Mouse (Mus musculus): ENCODE results near the gene Krt7. TPM values are rescaled to one million over a fixed set of nuclear protein-coding genes. Genes with fewer than 3 reads are reported as not detected.

The Krt7 gene
- polyA plus RNA-seq, 1 experiment from 2014 or later, result 6.4 TPM

GRCm38 (mm10) chr15:101369382-101370100 is 41.3 kb upstream of the Krt7 start:
- WGBS, result 35% methylated on average over 12 of the region's 12 CpGs
- Histone ChIP-seq H3K9me3 (no peaks in the 10 kb centered on the region), H3K4me2 (no peak overlapping the region), H3K4me3 (replicated peaks) (no peak overlapping the region), H3K9ac (no peak overlapping the region), H3K4me1 (no peaks in the 10 kb centered on the region; the same call in 1 of the 2 replicates), H3K27me3 (0 out of 2 replicates have a peak, but pooled peaks cover 4% of the 10 kb centered on the region), H3K27ac (no peak overlapping the region), H3K36me3 (replicated peaks) (no peaks in the 10 kb centered on the region)
- ATAC-seq (ENCODE audit: low FRiP score), result no peak

DNA sequence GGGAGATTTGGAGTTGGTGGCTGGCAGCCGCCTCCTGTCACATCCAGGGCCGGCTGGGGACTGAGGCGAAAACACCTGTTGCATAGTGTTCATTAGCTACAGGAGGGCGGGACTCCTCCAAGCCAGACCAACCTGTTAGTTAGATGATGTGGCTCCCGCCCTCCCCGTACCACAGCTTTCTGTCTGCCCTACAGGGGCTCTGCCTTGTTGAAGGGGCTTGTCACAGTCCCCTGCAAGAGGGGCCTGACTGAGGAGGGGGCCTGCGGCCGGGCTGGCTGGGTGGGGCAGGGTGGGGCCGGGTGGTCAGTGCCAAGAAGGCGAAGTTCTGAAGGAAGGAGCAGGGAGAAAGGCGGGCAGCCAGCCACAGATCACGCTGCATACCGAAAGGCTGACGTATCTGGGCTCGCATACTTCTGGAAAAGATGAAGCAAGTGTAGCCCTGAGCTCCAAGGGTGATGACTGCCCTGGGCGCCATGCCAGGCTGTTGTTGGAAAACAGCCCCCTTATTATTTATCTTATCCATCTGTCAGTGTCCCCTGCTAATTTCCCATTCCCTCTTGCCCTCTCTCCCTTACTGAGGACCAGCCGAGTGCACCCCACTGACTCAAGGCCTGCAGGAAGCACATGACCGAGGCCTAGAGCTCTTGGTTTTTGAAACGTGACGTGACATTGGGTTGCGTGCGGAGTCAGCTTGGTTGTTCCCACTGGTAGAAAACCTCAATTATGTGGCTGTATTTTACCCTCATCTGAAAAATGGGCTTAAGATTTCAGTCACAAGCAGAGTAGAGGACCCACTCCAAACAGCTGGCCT is 40.5 kb upstream of the Krt7 start, which contains the start of gene Krt80:
TSS of gene Krt80 (minus strand) at position 62 of the 811 bp plus-strand sequence.
- ATAC-seq (ENCODE audit: low FRiP score), result no peak
- WGBS, result 62% methylated on average over 22 of the region's 22 CpGs

DNA sequence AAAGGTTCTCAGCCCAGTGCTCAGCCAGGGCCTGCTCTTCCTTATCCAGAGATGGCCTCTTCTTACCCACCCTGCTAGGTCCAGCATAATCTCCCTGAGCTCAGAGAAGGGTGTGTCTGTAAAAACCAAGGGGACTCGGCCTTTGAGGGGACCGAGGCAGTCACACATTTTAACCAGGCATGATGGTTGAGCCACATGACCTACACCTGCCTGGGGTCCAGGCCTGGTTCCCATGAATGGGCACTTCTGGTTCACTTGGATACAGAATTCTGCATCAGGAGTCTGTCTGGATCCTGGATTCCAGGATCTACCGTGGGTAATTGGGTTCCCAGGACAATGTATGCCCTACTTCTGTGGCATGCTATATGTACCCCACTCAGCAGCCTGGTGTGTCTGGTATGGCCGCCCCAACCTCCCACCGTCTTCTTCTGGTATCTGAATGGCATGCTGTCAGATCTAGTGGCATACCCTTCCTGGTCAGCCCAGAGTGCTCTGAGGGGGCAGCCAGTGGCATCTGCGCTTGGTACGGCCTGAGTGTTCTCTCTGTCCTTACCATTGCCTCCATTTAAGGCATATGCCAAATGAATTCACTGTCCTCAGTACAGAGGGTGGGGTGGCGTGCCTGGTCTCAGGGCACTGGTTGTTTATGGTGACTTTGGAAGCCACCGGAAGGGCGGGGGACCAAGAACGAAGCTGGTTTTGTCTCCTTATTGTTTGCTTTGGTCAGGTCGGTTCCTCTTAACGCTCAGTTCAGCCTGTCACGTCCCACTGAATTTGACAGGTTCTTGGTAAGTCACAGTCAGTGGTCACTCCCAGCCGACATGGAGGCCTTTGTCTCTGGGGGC is 39.5 kb upstream of the Krt7 start:
- H3K4me3 ChIP-seq (replicated peaks), result no peak overlapping the region
- peaks cover 7% of the 10 kb centered on the region; the same call in 1 of the 2 replicates for H3K27me3 ChIP-seq
- H3K9me3 ChIP-seq, result no peaks in the 10 kb centered on the region
- H3K4me1 ChIP-seq, result peaks cover 4% of the 10 kb centered on the region
- no peak overlapping the region for H3K4me2 ChIP-seq
- 80% methylated on average over 15 of the region's 15 CpGs for WGBS
- H3K27ac ChIP-seq, result no peak overlapping the region
- H3K36me3 ChIP-seq (replicated peaks), result no peaks in the 10 kb centered on the region
- ATAC-seq (ENCODE audit: low FRiP score), result no peak
- H3K9ac ChIP-seq, result no peak overlapping the region

More for the DNA sequence above, 40.5 kb upstream of the Krt7 start, which contains the start of gene Krt80:
- Histone ChIP-seq H3K27ac (no peak within 1 kb of the TSS), H3K9ac (no peak within 1 kb of the TSS), H3K4me3 (replicated peaks) (no peak within 1 kb of the TSS), H3K4me2 (no peak within 1 kb of the TSS), H3K36me3 (replicated peaks) (no peaks in the 10 kb centered on the region), H3K9me3 (no peaks in the 10 kb centered on the region), H3K27me3 (0 out of 2 replicates have a peak, but pooled peaks cover 4% of the 10 kb centered on the region), H3K4me1 (no peaks in the 10 kb centered on the region; the same call in 1 of the 2 replicates)

DNA sequence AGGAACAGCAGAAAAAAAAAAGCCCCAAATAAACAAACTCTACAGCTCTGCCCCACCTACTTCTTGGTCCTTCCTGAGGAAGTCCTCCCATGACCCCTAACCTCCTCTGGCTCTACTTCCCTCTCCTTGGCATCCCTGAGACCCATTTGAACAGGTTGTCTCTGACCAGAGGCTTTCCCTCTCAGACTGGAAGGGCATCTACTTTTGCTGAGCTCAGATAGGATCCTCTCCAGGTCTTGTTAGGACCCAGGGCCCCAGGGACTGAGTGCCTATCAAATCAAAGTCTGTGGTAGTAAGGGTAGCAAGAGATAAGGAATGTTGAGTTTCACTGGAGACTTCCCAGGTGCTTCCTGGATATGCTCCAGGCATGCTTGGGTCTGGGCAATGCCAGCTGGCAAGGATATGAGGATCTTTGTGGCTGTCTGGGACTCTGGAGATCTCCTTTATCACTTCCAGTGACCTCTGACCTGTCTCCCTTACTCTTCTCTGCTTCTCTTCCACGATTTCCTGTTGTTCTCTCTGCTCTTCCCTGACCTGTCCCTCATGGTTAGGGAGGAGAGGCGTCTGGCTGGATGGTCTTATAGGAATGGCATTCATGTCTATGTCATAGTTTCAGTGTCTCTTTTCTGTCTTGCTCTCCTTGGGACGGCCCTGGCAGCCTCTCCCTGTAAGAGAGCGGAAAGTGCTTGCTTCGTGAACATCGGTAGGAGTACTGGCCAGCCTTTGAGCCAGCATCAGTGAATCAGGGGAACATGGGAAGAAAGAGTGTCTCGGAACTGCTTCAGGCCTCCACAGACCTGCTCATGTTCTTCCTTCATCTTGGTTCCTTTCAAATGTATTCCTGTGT is 38.5 kb upstream of the Krt7 start:
- H3K27me3 ChIP-seq, result peaks cover 4% of the 10 kb centered on the region; the same call in 1 of the 2 replicates
- H3K4me1 ChIP-seq, result peaks cover 4% of the 10 kb centered on the region; the same call in 1 of the 2 replicates
- no peak overlapping the region for H3K4me3 ChIP-seq (replicated peaks)
- H3K9me3 ChIP-seq, result no peaks in the 10 kb centered on the region
- H3K27ac ChIP-seq, result no peak overlapping the region
- H3K36me3 ChIP-seq (replicated peaks), result no peaks in the 10 kb centered on the region
- no peak overlapping the region for H3K9ac ChIP-seq
- ATAC-seq (ENCODE audit: low FRiP score), result no peak
- no peak overlapping the region for H3K4me2 ChIP-seq
- 78% methylated on average over 7 of the region's 7 CpGs for WGBS

GRCm38 (mm10) chr15:101373286-101373898 is 37.5 kb upstream of the Krt7 start:
- 88% methylated on average over 16 of the region's 16 CpGs for WGBS
- no peak for ATAC-seq (ENCODE audit: low FRiP score)
- Histone ChIP-seq H3K4me1 (peaks cover 4% of the 10 kb centered on the region; the same call in 1 of the 2 replicates), H3K4me2 (no peak overlapping the region), H3K4me3 (replicated peaks) (no peak overlapping the region), H3K9ac (no peak overlapping the region), H3K27me3 (peaks cover 4% of the 10 kb centered on the region; the same call in 1 of the 2 replicates), H3K36me3 (replicated peaks) (no peaks in the 10 kb centered on the region), H3K27ac (no peak overlapping the region), H3K9me3 (no peaks in the 10 kb centered on the region)

DNA sequence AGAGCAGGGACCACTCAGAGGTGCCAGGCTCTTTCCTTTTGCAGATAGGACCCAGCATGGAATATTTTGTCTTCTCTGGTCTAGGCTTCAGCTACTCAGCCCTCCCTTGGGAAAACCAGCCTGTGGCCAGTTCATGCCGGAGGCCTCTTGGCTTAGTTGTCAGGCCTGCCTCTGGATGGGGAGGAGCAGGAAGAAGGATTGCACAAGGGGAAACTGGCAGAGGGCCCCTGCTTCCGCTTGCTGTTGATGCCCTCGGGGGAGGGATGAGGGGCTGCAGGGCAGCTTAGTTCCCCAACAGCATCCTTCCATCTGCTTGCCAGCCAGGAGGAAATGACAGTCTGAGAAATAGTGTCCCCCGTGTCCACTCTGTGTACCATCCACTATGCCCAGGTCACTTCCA is 36.0 kb upstream of the Krt7 start:
- Histone ChIP-seq H3K4me2 (no peak overlapping the region), H3K36me3 (replicated peaks) (no peaks in the 10 kb centered on the region), H3K9ac (no peak overlapping the region), H3K27me3 (peaks cover 4% of the 10 kb centered on the region; the same call in 1 of the 2 replicates), H3K27ac (no peak overlapping the region), H3K4me3 (replicated peaks) (no peak overlapping the region), H3K9me3 (no peaks in the 10 kb centered on the region), H3K4me1 (peaks cover 4% of the 10 kb centered on the region; the same call in 1 of the 2 replicates)
- 78% methylated on average over 4 of the region's 4 CpGs for WGBS
- ATAC-seq (ENCODE audit: low FRiP score), result no peak

- Histone ChIP-seq H3K36me3 (replicated peaks) (no peaks in the 10 kb centered on the region), H3K27ac (no peak overlapping the region), H3K4me1 (peaks cover 4% of the 10 kb centered on the region; the same call in 1 of the 2 replicates), H3K27me3 (peaks cover 4% of the 10 kb centered on the region; the same call in 1 of the 2 replicates), H3K4me3 (replicated peaks) (no peak overlapping the region), H3K9me3 (no peaks in the 10 kb centered on the region), H3K9ac (no peak overlapping the region), H3K4me2 (no peak overlapping the region)
- WGBS, result 70% methylated on average over 6 of the region's 6 CpGs
- ATAC-seq (ENCODE audit: low FRiP score), result no peak
Measured at GRCm38 (mm10) chr15:101375956-101376775, 34.7 kb upstream of the Krt7 start.

GRCm38 (mm10) chr15:101376776-101377061 is 34.1 kb upstream of the Krt7 start:
- H3K36me3 ChIP-seq (replicated peaks), result no peaks in the 10 kb centered on the region
- H3K27me3 ChIP-seq, result peaks cover 4% of the 10 kb centered on the region; the same call in 1 of the 2 replicates
- 81% methylated on average over 5 of the region's 5 CpGs for WGBS
- no peak for ATAC-seq (ENCODE audit: low FRiP score)
- H3K27ac ChIP-seq, result no peak overlapping the region
- no peak overlapping the region for H3K4me2 ChIP-seq
- no peaks in the 10 kb centered on the region for H3K9me3 ChIP-seq
- H3K4me1 ChIP-seq, result peaks cover 6% of the 10 kb centered on the region; the same call in 1 of the 2 replicates
- H3K4me3 ChIP-seq (replicated peaks), result no peak overlapping the region
- no peak overlapping the region for H3K9ac ChIP-seq

DNA sequence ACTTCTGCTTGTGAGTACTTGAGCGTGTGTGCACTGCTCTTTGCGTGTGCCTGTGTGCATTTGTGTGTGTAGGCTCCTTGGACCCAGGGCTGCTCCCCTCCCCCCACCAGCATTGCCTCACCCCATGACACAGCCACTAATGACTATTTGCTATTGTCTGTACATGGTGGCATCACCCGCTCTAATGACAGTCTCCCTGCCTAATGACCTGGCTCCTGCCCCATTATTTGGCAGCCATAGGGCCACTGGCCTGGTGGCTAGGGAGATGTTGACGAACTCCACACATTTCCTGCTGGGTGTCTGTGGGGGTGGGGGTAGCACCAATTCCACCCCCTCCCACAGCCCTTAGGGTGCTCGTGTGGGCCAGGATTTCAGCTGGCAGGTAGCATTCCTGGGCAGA is 32.2 kb upstream of the Krt7 start:
- ATAC-seq (ENCODE audit: low FRiP score), result no peak
- no peaks in the 10 kb centered on the region for H3K9me3 ChIP-seq
- no peaks in the 10 kb centered on the region for H3K36me3 ChIP-seq (replicated peaks)
- H3K9ac ChIP-seq, result no peak overlapping the region
- no peak overlapping the region for H3K4me2 ChIP-seq
- H3K4me3 ChIP-seq (replicated peaks), result no peak overlapping the region
- WGBS, result 73% methylated on average over 5 of the region's 5 CpGs
- no peak overlapping the region for H3K27ac ChIP-seq
- peaks cover 4% of the 10 kb centered on the region; the same call in 1 of the 2 replicates for H3K27me3 ChIP-seq
- H3K4me1 ChIP-seq, result peaks cover 8% of the 10 kb centered on the region; the same call in 1 of the 2 replicates

DNA sequence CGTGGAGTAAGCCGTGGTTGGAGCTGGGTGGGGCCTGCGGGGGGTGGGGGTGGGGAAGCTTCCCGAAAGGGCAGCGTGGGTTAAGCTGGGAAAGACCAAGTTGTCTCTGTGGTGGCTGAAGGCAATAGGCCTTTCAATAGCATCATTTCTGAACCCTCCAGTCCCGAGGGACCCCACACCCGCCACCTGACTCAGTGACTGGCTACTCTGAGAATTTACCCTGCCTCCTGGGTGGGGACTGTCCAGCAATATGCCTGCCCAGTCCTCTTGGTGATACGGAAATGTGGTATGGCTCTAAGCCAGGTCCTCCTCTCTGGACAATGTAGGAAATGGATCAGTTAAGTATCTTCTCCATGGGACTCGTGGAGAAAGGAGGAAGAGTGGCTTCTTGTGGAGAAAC is 29.1 kb upstream of the Krt7 start:
- no peaks in the 10 kb centered on the region for H3K27me3 ChIP-seq

More for the DNA sequence above, 29.1 kb upstream of the Krt7 start:
- H3K36me3 ChIP-seq (replicated peaks), result no peaks in the 10 kb centered on the region
- H3K4me2 ChIP-seq, result no peak overlapping the region
- WGBS, result 61% methylated on average over 9 of the region's 9 CpGs
- no peak overlapping the region for H3K27ac ChIP-seq
- H3K9ac ChIP-seq, result no peak overlapping the region
- no peaks in the 10 kb centered on the region for H3K9me3 ChIP-seq
- 0 out of 2 replicates have a peak, but pooled peaks cover 3% of the 10 kb centered on the region for H3K4me1 ChIP-seq
- no peak overlapping the region for H3K4me3 ChIP-seq (replicated peaks)
- no peak for ATAC-seq (ENCODE audit: low FRiP score)

Measured in forebrain, embryonic 12.5 days (tissue).